Mouse (Mus musculus) retina, adult 2 months (tissue): ENCODE data around the gene Olfr376.

Source experiments
- DNase-seq: peaks from one replicate; pipeline ENCODE4 v3.0.0-alpha.2; 2012; ENCODE audit warnings: low read depth, low spot score

The Olfr376 gene

GRCm38 (mm10) chr11:73370946-73371345, at the start of gene Olfr376:
TSS of gene Olfr376 (plus strand) at chr11:73371246.
- DNase-seq, result no peak

- DNase-seq, result no peak
Measured at GRCm38 (mm10) chr11:73323906-73324830, 46.9 kb upstream of the Olfr376 start.

- no peak for DNase-seq
Measured at GRCm38 (mm10) chr11:73326485-73326886, 44.6 kb upstream of the Olfr376 start.

- DNase-seq, result no peak
Measured at GRCm38 (mm10) chr11:73327361-73327760, 43.7 kb upstream of the Olfr376 start.

GRCm38 (mm10) chr11:73329442-73329841, 41.6 kb upstream of the Olfr376 start, which contains the start of the genes Aspa, Gm49340 and Spata22:
TSS of gene Aspa (minus strand) at chr11:73329596.
TSS of gene Gm49340 (plus strand) at chr11:73329741.
TSS of gene Spata22 (plus strand) at chr11:73329741.
- DNase-seq, result no peak

GRCm38 (mm10) chr11:73333357-73333756, 37.7 kb upstream of the Olfr376 start:
- no peak for DNase-seq

- no peak for DNase-seq
Measured at GRCm38 (mm10) chr11:73336919-73337318, 34.1 kb upstream of the Olfr376 start.

GRCm38 (mm10) chr11:73350483-73350882, 20.6 kb upstream of the Olfr376 start, which contains the start of gene Olfr20:
TSS of gene Olfr20 (plus strand) at chr11:73350783.
- DNase-seq, result no peak

GRCm38 (mm10) chr11:73395374-73395773, 24.3 kb downstream of the Olfr376 start:
- no peak for DNase-seq

GRCm38 (mm10) chr11:73399514-73399913, 28.5 kb downstream of the Olfr376 start, which contains the start of gene Olfr1:
TSS of gene Olfr1 (minus strand) at chr11:73399614.
- no peak for DNase-seq
